Mouse (Mus musculus) ovary, postnatal 36 days (tissue): Measurements from ENCODE around the gene Daam1.
A peak's percentile ranks its signal among the peaks of the same experiment; 100 is the strongest.

Experiments used
- DNase-seq: peaks from one replicate; pipeline ENCODE4 v3.0.0; 2022; ENCODE audit warnings: low spot score, mixed read lengths

The Daam1 gene

DNA sequence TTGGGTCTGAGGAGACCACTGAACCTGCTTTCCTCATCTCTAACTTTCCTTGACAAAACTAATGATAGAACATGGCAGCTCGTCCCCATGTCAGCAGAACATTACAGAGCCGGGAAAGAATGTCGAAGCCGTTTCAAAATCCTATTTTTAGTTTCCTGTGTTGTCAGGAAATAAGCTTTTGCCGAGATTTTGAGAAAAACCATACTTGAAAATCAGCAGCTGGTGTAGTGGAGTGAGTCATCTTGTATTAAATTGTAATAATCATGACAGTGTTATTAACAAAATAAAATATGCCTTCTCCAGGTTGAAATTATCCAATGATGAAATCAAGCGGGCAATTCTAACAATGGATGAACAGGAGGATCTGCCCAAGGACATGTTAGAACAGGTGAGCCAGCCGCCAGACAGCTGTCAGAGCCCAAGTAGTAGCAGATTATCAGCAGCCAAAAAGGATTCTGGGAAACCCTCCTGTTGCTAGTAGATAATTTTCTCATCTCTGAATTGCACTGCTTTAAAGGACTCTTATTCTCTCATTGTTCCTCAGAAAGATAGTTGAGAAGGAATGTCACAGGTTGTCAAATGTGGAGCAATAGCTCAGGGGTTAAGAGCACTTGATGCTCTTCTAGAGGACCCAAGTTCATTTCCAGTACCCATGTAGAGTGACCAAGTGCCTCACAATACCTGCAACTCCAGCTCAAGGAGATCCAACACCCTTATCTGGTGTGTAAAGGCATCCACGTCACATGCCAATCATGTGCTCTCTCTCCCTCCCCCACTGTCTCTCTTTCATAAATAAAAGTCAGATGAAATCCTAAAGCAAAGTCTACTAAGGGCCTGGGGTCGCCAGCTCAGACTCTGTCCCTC lies 140.1 kb downstream of the Daam1 start:
- no peak for DNase-seq

DNA sequence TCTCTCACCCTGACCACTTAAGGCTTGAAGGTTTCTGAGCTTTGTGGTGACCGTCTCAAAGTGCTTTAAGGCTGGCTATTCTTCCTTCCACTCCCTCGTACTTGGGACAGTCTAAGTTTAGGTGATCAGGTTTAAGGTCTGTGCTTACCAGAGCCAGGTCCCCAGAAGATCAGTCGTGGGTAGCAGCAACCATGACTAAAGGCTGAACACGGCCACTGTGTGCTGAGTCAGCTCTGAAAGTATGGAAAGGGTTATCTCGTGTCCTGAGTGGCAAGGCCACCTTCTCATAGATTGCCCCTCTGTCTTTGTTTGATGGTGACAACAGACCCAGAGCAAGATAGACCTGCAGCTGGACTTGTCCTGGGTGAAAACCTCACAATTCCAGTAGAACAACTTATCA lies 141.2 kb downstream of the Daam1 start:
- no peak for DNase-seq

- peak; percentile 37 for DNase-seq
Observed at GRCm38 (mm10) chr12:71972619-71973266, 141.9 kb downstream of the Daam1 start.

GRCm38 (mm10) chr12:71973577-71973976 lies 142.7 kb downstream of the Daam1 start:
- DNase-seq = no peak

DNA sequence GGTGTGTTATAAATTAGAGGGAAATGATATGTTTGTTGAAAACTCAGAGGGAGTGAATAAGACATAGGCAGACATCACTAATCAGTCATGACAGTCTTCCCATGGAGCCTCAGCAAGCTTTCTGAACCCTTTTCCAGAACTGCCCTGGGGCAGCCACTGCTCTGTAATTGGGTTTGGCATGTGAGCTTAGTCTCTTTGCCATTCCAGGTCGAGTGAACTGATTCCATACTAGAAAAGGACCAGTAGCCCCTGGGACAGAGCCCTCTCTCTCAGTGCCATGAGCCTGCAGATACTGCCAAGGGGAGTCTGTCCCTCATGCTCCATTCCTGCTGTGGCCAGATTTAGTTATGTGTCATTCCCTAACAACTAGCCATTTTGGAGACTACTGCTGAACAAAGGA lies 144.7 kb downstream of the Daam1 start:
- DNase-seq = no peak

- peak; percentile 17 for DNase-seq
Observed at GRCm38 (mm10) chr12:71976361-71976960, 145.6 kb downstream of the Daam1 start.

GRCm38 (mm10) chr12:71977364-71977763 lies 146.5 kb downstream of the Daam1 start:
- DNase-seq = no peak

DNA sequence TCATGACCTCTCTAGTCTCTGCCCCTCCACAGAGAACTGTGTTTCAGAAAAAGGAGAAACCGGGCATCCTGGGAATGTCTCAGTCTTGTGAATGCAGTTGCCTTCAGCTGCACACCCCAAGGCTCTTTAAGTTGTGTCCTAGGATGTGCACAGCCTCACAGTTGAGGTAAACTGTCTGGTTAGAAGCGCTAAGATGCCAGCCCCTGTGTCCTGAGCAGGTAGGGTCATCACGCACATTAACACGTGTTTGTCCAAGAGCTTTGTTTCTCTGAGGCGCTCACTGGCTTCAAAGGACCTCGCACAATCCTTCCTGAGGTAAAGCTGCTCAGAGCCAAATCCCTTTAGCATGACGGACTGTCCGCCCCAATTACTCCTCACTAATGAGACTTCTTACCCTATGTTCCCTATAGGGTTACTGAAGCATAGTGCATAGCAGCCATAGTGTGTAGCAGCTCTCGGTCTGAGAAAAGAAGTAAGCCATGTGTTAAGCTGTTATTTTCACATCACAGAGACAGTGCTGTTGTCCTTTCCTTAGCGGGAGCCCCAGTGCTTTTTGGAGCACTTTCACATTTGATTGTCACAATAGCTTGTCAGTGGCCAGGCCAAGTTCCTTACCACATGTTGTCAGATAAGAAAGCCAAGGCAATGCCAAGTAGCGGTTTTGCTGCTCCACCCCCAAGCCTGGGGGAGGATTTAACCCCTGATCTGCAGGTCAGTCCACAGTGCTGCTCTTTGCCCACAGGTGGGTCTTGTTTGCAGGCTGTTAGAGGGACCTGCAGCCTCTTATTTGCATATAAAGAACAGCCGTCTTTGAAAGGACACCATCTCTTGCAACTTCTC lies 147.9 kb downstream of the Daam1 start:
- no peak for DNase-seq

- no peak for DNase-seq
Observed at GRCm38 (mm10) chr12:71980166-71980565, 149.3 kb downstream of the Daam1 start.

GRCm38 (mm10) chr12:71980746-71981145 lies 149.9 kb downstream of the Daam1 start:
- DNase-seq = no peak

- no peak for DNase-seq
Observed at GRCm38 (mm10) chr12:71981250-71981649, 150.4 kb downstream of the Daam1 start.

- no peak for DNase-seq
Observed at GRCm38 (mm10) chr12:71981791-71982190, 150.9 kb downstream of the Daam1 start.

- DNase-seq = peak; percentile 15
Observed at GRCm38 (mm10) chr12:71983102-71983715, 152.3 kb downstream of the Daam1 start.

DNA sequence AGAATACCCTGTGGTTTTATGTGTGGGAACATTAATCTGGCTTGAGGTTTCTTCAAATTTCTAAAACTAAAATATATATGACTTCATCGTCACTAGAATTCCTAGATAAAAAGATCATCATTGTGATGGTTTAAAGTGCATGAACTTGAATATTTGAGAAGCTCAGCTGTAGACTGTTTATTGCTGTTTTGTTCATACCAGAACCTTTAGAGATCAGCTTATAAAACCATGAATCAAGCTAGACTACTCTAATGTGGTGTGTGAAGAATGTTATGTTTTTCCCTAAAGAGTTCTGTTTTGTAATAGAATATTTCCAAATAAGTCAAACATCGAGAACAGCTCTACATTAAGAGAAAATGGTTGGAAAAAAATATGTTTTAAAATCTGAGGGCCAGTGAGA lies 156.3 kb downstream of the Daam1 start:
- no peak for DNase-seq

DNA sequence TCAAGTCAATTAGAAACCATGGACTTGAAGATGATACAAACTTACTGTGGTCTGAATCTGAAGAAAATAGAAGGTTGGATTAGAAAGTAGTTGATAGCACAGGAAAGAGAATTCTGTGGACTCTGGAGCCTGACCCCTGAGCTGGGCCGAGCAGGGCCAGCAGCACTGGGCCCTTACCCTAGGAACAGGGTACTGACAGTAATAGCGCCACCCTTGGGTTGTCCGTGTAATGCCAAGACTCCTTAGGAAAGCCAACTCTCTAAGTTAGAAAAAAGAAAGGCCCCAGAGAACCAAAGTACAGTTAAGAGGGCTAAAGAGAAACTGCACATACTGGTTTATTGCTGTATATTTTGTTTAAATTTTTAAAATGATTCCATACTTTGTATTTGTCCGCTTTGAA lies 157.0 kb downstream of the Daam1 start:
- no peak for DNase-seq

DNA sequence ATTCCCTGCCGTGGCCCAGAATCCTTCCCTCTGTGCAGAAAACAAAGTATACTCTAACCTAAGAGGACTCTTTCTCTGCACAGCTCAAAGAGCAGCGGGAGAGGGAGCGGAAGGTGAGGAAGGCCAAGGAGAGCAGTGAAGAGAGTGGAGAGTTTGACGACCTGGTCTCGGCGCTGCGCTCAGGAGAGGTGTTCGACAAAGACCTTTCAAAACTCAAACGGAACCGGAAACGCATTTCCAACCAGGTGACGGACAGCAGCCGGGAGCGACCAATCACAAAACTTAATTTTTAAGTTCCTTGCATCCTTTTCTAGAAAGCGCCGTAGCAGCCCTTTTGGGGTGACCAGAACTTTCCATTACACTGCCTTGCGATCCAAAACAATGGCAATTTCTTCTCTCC lies 158.7 kb downstream of the Daam1 start:
- DNase-seq = no peak

DNA sequence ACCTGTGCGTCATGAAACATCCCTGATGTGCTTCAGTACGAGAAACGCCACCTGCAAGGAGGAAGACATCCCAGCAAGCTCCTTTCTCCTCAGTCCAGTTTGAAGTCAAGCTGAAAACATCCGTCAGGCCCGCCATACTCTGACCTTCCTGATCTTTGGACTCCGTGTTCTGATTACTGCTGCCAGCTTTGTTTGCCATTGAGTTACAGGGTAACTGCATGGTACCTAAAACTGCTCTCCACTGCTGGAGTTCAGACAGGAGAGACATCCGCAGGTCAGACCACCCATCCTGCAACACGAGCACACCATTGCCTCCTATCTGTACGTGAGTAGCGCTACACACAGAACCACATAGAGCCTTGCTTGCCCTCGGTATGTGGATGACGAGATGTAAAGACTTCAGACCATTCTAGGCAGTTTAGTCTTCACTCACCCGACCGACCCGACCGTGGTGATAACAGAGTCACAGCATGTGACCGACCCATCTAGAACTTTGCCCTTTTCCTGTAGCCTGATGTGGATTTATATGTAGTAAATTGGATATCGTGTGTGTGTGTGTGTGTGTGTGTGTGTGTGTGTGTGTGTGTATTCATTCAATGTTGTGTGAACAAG lies 161.8 kb downstream of the Daam1 start:
- no peak for DNase-seq

GRCm38 (mm10) chr12:71995831-71996230 lies 165.0 kb downstream of the Daam1 start:
- DNase-seq = no peak

- no peak for DNase-seq
Observed at GRCm38 (mm10) chr12:71996920-71997319, 166.0 kb downstream of the Daam1 start.

- no peak for DNase-seq
Observed at GRCm38 (mm10) chr12:71997364-71997763, 166.5 kb downstream of the Daam1 start.

DNA sequence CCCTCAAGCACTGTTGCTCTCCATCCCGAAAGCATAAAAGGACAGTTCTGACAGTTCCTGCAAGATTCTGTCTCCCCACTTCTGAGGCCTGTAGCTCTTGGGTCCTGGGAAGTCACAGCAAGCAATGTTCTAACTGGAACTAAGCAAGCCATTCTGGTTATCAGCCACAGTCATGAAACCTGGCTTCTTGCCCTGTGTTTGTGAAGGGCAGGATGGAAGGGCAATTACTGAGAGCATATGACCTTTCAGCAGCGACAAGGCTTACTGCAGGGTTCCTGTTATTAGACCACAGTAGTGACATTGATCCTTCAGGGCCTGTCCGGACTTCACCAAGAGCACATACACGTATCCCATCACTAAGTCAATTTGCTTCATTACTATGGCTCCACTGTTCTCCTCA lies 167.8 kb downstream of the Daam1 start:
- no peak for DNase-seq
